Mouse (Mus musculus): ENCODE data around the gene Spire2.

Gene Spire2

GRCm38 (mm10) chr8:123415967-123416943 lies 83.7 kb downstream of the Spire2 start:
- no peak for DNase-seq (ENCODE audit: low spot score in 2 of 2)

DNA sequence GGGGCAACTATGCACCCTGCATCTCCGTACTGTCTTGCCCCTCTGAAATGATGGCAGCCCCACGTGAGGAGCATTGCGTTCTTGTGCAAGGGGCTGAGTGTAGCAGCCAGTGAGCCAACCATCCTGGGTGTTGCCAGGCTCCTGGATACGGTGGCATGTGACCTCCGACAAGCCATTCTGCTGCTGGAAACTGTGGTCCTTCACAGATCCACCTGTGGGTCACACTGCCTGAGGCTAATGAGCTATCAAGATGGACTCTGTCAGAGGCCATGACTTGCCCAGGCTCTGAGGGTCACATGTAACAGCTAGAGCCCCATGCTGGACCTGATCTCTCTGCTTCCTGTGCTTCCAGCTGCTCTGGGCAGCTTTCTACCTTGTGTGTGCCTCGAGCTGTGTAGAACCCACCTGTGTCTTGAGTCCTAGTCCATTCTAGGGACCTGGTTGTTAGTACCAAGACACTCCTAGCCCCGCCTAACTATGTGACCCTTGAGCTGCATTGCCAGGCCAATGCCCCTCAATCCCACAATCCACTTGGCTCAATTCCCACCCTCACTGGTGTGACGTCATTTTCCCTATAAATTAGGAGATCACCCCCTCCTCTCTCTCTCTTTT lies 84.5 kb downstream of the Spire2 start:
- DNase-seq (ENCODE audit: low spot score in 2 of 2) = no peak

Data from urinary bladder, adult 18-20 months (tissue).